Mouse (Mus musculus): ENCODE data around the gene Guk1. TPM values are rescaled to one million over a fixed set of nuclear protein-coding genes. Genes with fewer than 3 reads are reported as not detected.

The Guk1 gene
- polyA plus RNA-seq, 1 experiment from 2014 or later: 136 TPM

DNA sequence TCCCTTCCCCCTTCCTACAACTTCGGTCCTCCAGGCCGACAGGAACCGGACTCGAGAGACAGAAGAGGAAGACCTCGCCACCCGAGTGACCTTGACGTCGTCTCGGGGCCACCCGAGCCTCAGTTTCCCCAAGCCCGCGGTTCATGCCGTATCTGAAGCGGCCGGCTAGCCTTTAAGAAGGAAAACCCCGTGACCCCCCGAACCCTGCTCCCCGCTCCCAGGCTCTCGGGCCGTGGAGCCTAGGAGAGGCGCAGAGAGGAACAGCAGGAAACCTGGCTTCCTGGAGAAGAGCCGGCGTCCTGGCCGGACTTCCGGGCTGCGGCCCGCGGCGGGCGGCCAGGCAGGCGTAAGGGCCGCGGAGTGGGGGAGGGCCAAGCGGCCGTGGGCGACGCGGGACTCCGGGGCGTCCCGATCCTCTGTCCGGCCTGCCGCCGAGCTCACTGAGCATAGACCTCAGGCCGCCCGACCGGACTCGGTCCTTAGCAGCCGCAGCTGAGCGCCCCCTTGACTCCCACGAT lies 35.7 kb upstream of the Guk1 start:
- WGBS: under 1% methylated on average over 37 of the region's 51 CpGs
- Histone ChIP-seq H3K4me2 (ENCODE audit: low read length) (peak overlapping the region; percentile 88), H3K27ac (replicated peaks in 1 of 2; ENCODE audit: control insufficient read depth in 1 of 2, insufficient read depth in 1 of 2, low read depth in 2 of 2, low read length in 2 of 2) (peak overlapping the region; percentile 97 to 98), H3K9me3 (ENCODE audit: control insufficient read depth, low read length) (no peaks in the 10 kb centered on the region), H3K4me3 (ENCODE audit: control insufficient read depth in 1 of 2, insufficient read depth in 1 of 2, low read depth in 1 of 2, low read length in 2 of 2) (peak overlapping the region; percentile 89 to 99), H3K9ac (ENCODE audit: low read length) (peak overlapping the region; percentile 100), H3K36me3 (ENCODE audit: control insufficient read depth, insufficient read depth, low read length) (peaks cover 16% of the 10 kb centered on the region), H3K27me3 (ENCODE audit: control insufficient read depth, insufficient read depth, low read length) (no peaks in the 10 kb centered on the region), H3K4me1 (ENCODE audit: control insufficient read depth in 2 of 2, insufficient read depth in 2 of 2, low read length in 2 of 2) (peaks cover 11 to 47% of the 10 kb centered on the region in 2 experiments)
- peak; percentile 79 for ATAC-seq (ENCODE audit: insufficient number of reproducible peaks, insufficient read depth, low FRiP score, low read depth)

DNA sequence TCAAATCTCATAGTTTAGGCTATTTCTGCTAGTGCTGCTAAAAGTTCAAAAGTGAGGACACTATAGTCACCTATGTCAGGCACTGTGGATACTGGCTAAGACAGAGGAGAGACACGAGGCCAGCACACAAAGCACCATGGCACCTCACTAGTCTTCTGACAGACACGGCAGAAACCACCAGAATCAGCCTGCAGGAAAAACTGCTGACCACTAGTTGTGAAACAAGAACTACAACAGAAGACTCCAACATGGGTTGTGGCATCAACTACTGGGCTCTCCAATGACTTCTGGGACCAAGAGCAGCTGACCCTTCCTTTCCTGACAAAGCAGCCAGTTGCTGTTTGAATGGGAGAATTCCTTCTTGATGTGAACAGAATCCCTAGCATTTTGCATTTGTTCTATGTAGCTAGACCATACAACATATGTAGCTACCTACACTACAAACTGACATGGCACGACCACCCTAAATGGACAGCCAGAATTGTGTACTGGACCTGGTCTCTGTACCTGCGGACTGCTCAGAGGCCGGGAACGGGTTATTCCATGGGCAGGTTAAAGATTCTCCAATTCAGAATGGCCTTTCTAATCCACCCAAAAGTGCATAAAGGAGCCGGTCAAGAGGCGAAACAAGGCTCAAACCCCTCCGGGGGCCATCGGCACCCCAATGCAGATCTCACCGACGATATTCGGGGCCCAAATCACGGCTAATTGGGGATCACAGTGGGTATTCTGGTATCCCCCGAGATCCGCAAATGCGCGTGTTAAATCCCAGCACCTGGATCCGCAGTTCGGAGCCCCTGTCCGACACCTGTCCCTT lies 35.0 kb upstream of the Guk1 start:
- Histone ChIP-seq H3K4me1 (ENCODE audit: control insufficient read depth in 2 of 2, insufficient read depth in 2 of 2, low read length in 2 of 2) (peaks cover 11 to 53% of the 10 kb centered on the region in 2 experiments), H3K27me3 (ENCODE audit: control insufficient read depth, insufficient read depth, low read length) (no peaks in the 10 kb centered on the region), H3K36me3 (ENCODE audit: control insufficient read depth, insufficient read depth, low read length) (peaks cover 16% of the 10 kb centered on the region), H3K4me3 (ENCODE audit: control insufficient read depth in 1 of 2, insufficient read depth in 1 of 2, low read depth in 1 of 2, low read length in 2 of 2) (peak overlapping the region; percentile 89 to 99), H3K4me2 (ENCODE audit: low read length) (peak overlapping the region; percentile 88), H3K9me3 (ENCODE audit: control insufficient read depth, low read length) (no peaks in the 10 kb centered on the region), H3K27ac (replicated peaks in 1 of 2; ENCODE audit: control insufficient read depth in 1 of 2, insufficient read depth in 1 of 2, low read depth in 2 of 2, low read length in 2 of 2) (peak overlapping the region; percentile 97 to 98), H3K9ac (ENCODE audit: low read length) (peak overlapping the region; percentile 100)
- ATAC-seq (ENCODE audit: insufficient number of reproducible peaks, insufficient read depth, low FRiP score, low read depth): no peak
- 2% methylated on average over 21 of the region's 21 CpGs for WGBS

DNA sequence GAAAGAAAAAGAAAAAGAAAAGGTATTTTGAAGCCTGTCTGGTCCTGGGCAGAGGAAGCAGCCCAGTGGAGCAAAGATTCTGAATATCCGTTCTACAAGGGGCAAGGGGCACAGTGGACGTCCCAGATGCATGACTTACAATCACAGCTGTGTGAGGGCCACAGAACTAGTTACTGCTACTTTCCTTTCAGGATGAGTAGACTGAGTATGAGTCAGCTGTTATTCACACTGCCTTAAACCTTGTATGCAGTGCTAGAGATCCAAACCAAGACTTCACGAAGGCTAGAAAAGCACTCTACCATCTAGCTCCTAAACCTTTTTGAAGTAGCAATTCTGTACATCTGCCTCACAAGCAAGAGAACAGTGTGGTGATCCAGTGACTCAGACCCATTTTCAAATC lies 34.2 kb upstream of the Guk1 start:
- H3K4me2 ChIP-seq (ENCODE audit: low read length): peak overlapping the region; percentile 88
- H3K27ac ChIP-seq (replicated peaks in 1 of 2; ENCODE audit: control insufficient read depth in 1 of 2, insufficient read depth in 1 of 2, low read depth in 2 of 2, low read length in 2 of 2): 0 out of 4 replicates have a peak overlapping the region, but pooled peaks of 1 of the 2 experiments have one; percentile 2
- peaks cover 16% of the 10 kb centered on the region for H3K36me3 ChIP-seq (ENCODE audit: control insufficient read depth, insufficient read depth, low read length)
- peak overlapping the region; percentile 100 for H3K9ac ChIP-seq (ENCODE audit: low read length)
- ATAC-seq (ENCODE audit: insufficient number of reproducible peaks, insufficient read depth, low FRiP score, low read depth): no peak
- 38% methylated on average over 3 of the region's 3 CpGs for WGBS
- H3K4me3 ChIP-seq (ENCODE audit: control insufficient read depth in 1 of 2, insufficient read depth in 1 of 2, low read depth in 1 of 2, low read length in 2 of 2): peak overlapping the region; percentile 89 to 99; a peak in 3 of 4 replicates
- H3K27me3 ChIP-seq (ENCODE audit: control insufficient read depth, insufficient read depth, low read length): no peaks in the 10 kb centered on the region
- peaks cover 11 to 60% of the 10 kb centered on the region in 2 experiments for H3K4me1 ChIP-seq (ENCODE audit: control insufficient read depth in 2 of 2, insufficient read depth in 2 of 2, low read length in 2 of 2)
- H3K9me3 ChIP-seq (ENCODE audit: control insufficient read depth, low read length): no peaks in the 10 kb centered on the region

DNA sequence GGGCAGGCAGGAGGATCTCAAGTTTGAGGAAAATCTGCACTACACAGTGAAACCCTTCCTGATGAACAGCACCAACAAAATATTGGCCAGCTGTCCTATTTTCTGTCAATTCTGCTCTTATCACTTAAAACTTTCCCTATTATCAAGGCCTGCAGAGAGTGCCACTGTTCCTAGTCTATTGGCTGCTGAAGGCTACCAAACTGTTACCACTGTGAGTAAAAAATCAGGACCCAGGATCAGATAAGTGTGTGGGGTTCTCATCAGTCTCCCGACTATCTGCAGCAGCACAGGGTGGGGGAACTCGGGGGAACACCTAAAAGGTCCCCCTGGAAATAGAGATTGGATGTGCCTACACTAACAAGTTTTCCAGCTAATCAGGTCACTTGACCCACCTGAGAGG lies 33.2 kb upstream of the Guk1 start:
- Histone ChIP-seq H3K27me3 (ENCODE audit: control insufficient read depth, insufficient read depth, low read length) (no peaks in the 10 kb centered on the region), H3K27ac (replicated peaks in 1 of 2; ENCODE audit: control insufficient read depth in 1 of 2, insufficient read depth in 1 of 2, low read depth in 2 of 2, low read length in 2 of 2) (no peak overlapping the region), H3K4me2 (ENCODE audit: low read length) (peak overlapping the region; percentile 88), H3K4me1 (ENCODE audit: control insufficient read depth in 2 of 2, insufficient read depth in 2 of 2, low read length in 2 of 2) (peaks cover 11 to 69% of the 10 kb centered on the region in 2 experiments), H3K36me3 (ENCODE audit: control insufficient read depth, insufficient read depth, low read length) (peaks cover 19% of the 10 kb centered on the region), H3K9ac (ENCODE audit: low read length) (no peak overlapping the region), H3K9me3 (ENCODE audit: control insufficient read depth, low read length) (no peaks in the 10 kb centered on the region), H3K4me3 (ENCODE audit: control insufficient read depth in 1 of 2, insufficient read depth in 1 of 2, low read depth in 1 of 2, low read length in 2 of 2) (no peak overlapping the region)
- WGBS: 28% methylated on average over 2 of the region's 2 CpGs
- ATAC-seq (ENCODE audit: insufficient number of reproducible peaks, insufficient read depth, low FRiP score, low read depth): no peak

DNA sequence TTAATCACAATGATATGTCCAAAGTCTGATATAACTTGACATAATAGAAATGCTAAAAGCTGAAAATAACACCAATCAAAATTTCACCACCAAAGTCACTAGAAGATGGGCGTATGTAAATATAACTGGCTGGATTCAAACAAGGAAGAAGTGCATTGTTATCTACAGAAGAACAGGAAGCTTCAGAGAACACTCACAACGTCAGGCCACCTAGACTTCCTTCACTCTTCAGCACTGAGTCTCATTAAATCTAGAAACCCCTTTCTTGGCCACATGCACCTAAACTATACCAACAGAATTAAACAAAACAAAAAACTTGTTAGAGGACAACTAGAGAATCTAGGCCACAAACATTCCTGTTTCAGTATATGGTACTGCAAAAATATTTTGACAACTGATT lies 32.5 kb upstream of the Guk1 start:
- Histone ChIP-seq H3K27me3 (ENCODE audit: control insufficient read depth, insufficient read depth, low read length) (no peaks in the 10 kb centered on the region), H3K9ac (ENCODE audit: low read length) (peak overlapping the region; percentile 27; the same call in 1 of the 2 replicates), H3K36me3 (ENCODE audit: control insufficient read depth, insufficient read depth, low read length) (peaks cover 26% of the 10 kb centered on the region), H3K27ac (replicated peaks in 1 of 2; ENCODE audit: control insufficient read depth in 1 of 2, insufficient read depth in 1 of 2, low read depth in 2 of 2, low read length in 2 of 2) (no peak overlapping the region), H3K4me2 (ENCODE audit: low read length) (peak overlapping the region; percentile 88), H3K9me3 (ENCODE audit: control insufficient read depth, low read length) (no peaks in the 10 kb centered on the region), H3K4me1 (ENCODE audit: control insufficient read depth in 2 of 2, insufficient read depth in 2 of 2, low read length in 2 of 2) (peaks cover 11 to 69% of the 10 kb centered on the region in 2 experiments), H3K4me3 (ENCODE audit: control insufficient read depth in 1 of 2, insufficient read depth in 1 of 2, low read depth in 1 of 2, low read length in 2 of 2) (no peak overlapping the region)
- ATAC-seq (ENCODE audit: insufficient number of reproducible peaks, insufficient read depth, low FRiP score, low read depth): no peak
- WGBS: 29% methylated on average over 2 of the region's 2 CpGs

DNA sequence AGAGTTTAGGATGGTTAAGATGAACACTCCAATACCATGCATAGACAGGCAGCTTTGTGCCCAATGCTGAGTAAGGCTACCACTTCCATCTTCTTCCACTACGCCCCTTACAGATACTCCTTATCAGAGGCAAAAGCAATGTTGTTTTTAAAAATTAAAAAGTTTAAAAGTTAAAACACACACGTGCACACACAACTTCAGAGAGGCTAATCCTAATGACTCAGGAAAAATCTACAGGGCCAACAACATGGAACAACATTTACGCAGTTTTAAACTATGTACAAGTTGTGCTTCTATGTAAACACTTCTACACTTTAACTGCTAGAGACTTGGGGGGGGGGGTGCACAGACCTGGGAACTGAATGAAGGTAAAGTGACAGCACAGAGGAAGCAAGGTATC lies 32.0 kb upstream of the Guk1 start:
- ATAC-seq (ENCODE audit: insufficient number of reproducible peaks, insufficient read depth, low FRiP score, low read depth): no peak
- no peak overlapping the region for H3K4me3 ChIP-seq (ENCODE audit: control insufficient read depth in 1 of 2, insufficient read depth in 1 of 2, low read depth in 1 of 2, low read length in 2 of 2)
- H3K36me3 ChIP-seq (ENCODE audit: control insufficient read depth, insufficient read depth, low read length): peaks cover 29% of the 10 kb centered on the region
- peak overlapping the region; percentile 88; the same call in 1 of the 2 replicates for H3K4me2 ChIP-seq (ENCODE audit: low read length)
- no peaks in the 10 kb centered on the region for H3K27me3 ChIP-seq (ENCODE audit: control insufficient read depth, insufficient read depth, low read length)
- H3K9ac ChIP-seq (ENCODE audit: low read length): peak overlapping the region; percentile 27; the same call in 1 of the 2 replicates
- no peaks in the 10 kb centered on the region for H3K9me3 ChIP-seq (ENCODE audit: control insufficient read depth, low read length)
- 0 out of 4 replicates have a peak overlapping the region, but pooled peaks of 1 of the 2 experiments have one; percentile 7 for H3K27ac ChIP-seq (replicated peaks in 1 of 2; ENCODE audit: control insufficient read depth in 1 of 2, insufficient read depth in 1 of 2, low read depth in 2 of 2, low read length in 2 of 2)
- 85% methylated on average over 3 of the region's 3 CpGs for WGBS
- peaks cover 11 to 70% of the 10 kb centered on the region in 2 experiments for H3K4me1 ChIP-seq (ENCODE audit: control insufficient read depth in 2 of 2, insufficient read depth in 2 of 2, low read length in 2 of 2)

DNA sequence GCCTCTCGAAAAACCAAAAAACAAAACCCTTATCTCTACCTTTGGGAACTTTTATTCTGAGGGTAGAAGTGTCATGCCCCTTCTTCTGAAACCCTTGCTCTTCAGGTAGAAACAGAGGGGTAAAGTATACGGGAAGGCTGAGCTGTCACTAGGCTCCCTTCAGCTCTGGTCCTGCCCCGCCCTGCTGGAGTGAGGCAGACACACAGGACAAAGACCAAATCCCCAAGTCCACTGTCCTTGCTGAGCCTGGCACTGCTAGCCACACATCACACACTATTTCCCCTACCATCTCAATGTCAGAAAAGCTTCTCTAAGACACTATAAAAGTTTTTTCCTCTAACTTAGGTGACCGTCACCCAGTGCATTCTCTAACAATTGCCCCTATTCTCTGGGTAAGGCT lies 30.3 kb upstream of the Guk1 start:
- peaks cover 44% of the 10 kb centered on the region for H3K36me3 ChIP-seq (ENCODE audit: control insufficient read depth, insufficient read depth, low read length)
- H3K9ac ChIP-seq (ENCODE audit: low read length): no peak overlapping the region
- 81% methylated on average over 4 of the region's 4 CpGs for WGBS
- H3K9me3 ChIP-seq (ENCODE audit: control insufficient read depth, low read length): no peaks in the 10 kb centered on the region
- no peaks in the 10 kb centered on the region for H3K27me3 ChIP-seq (ENCODE audit: control insufficient read depth, insufficient read depth, low read length)
- ATAC-seq (ENCODE audit: insufficient number of reproducible peaks, insufficient read depth, low FRiP score, low read depth): no peak
- H3K27ac ChIP-seq (replicated peaks in 1 of 2; ENCODE audit: control insufficient read depth in 1 of 2, insufficient read depth in 1 of 2, low read depth in 2 of 2, low read length in 2 of 2): no peak overlapping the region
- no peak overlapping the region for H3K4me2 ChIP-seq (ENCODE audit: low read length)
- H3K4me3 ChIP-seq (ENCODE audit: control insufficient read depth in 1 of 2, insufficient read depth in 1 of 2, low read depth in 1 of 2, low read length in 2 of 2): no peak overlapping the region
- H3K4me1 ChIP-seq (ENCODE audit: control insufficient read depth in 2 of 2, insufficient read depth in 2 of 2, low read length in 2 of 2): peaks cover 7 to 81% of the 10 kb centered on the region in 2 experiments

All from heart, embryonic 14.5 days (tissue).